ENCODE assay signal across 15 mouse cellular contexts in the genomic region with DNA sequence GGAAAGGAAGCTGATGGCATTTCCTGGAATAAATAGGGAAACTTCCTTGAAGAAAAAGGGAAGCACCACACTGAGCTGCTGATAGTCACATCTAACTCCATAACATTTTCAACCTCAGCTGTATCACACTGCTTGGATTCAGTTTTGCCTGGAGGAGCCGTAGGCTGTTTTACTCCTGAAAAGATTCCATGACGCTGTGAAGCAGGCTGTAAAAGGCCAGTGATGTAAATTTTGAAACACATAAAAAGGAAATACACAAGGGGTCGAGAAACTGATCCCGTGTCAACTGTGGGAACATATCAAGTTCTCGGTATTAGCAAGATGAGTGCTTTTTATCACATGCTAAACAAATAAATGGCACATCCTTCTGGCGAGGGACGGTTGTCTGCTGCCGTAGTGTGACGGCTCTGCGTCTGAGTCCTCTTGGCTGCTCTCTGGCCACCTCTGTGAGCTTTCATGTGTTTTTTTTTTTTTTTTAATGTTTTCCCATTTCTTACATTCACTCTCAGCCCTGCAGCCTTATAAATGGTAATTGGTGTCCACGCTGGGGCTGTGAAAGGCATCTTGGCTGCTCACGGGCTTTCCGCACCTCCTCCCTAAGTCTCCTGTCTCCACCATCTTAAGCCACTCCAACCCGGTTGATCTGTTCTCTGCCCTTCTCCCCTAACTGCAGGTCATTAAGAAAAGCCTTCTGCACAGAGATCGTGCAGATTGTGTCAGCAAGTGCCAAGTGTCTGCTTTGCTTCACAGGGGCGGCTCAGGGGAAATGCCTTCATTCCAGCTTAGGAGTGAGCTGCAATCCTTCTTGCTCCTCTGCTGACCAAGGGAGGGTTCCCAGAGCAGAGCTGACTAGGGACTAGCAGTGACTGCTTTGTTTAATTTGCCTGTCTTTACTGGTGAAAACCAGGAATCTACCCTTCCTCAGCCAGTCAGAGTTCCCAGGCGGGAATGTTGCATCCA.
A peak's percentile ranks its signal among the peaks of the same experiment; 100 is the strongest.
DNase-seq lines count a peak whose midpoint lies in the region; ATAC-seq and TF ChIP-seq lines count a peak whose summit lies in the region.
"Had no signal": no experiment of that assay in that cellular context is flagged by ENCODE, and none has a peak within 500 bp of the region (broad histone marks: within the 10 kb centered on the region; RNA-seq: fewer than 3 reads in every experiment).

No protein-coding gene starts in this region.

- peaks cover 8% of the 10 kb centered on the region; the same call in 1 of the 2 replicates for H3K4me1 ChIP-seq in forebrain, embryonic 13.5 days
- 0 out of 2 replicates have a peak, but pooled peaks cover 5% of the 10 kb centered on the region for H3K4me1 ChIP-seq in forebrain, embryonic 12.5 days
- peaks cover 29% of the 10 kb centered on the region for H3K4me1 ChIP-seq in intestine, embryonic 14.5 days (replicated peaks; ENCODE audit: control insufficient read depth, insufficient read depth, low read length)
- H3K4me1 ChIP-seq in intestine, postnatal 0 days (replicated peaks; ENCODE audit: control insufficient read depth, insufficient read depth, low read length), result no peaks in the 10 kb centered on the region
- H3K4me1 ChIP-seq in neural tube, embryonic 15.5 days, result peaks cover 8% of the 10 kb centered on the region

- WGBS in forebrain, embryonic 13.5 days, result 72% methylated on average over 17 of the region's 17 CpGs
- WGBS in forebrain, embryonic 12.5 days, result 71% methylated on average over 17 of the region's 17 CpGs
- 27% methylated on average over 17 of the region's 17 CpGs for WGBS in intestine, embryonic 14.5 days
- WGBS in intestine, postnatal 0 days, result 50% methylated on average over 17 of the region's 17 CpGs
- 58% methylated on average over 17 of the region's 17 CpGs for WGBS in neural tube, embryonic 15.5 days

- no peak for ATAC-seq in forebrain, embryonic 13.5 days
- ATAC-seq in forebrain, embryonic 12.5 days (ENCODE audit: low FRiP score), result no peak
- ATAC-seq in intestine, embryonic 14.5 days (replicated peaks; ENCODE audit: low FRiP score, low TSS enrichment, low read depth), result peak; percentile 63
- ATAC-seq in intestine, postnatal 0 days, result no peak
- no peak for ATAC-seq in neural tube, embryonic 15.5 days (ENCODE audit: low FRiP score)

- no peak overlapping the region for H3K4me3 ChIP-seq in forebrain, embryonic 13.5 days
- H3K4me3 ChIP-seq in forebrain, embryonic 12.5 days (replicated peaks), result no peak overlapping the region
- no peak overlapping the region for H3K4me3 ChIP-seq in intestine, embryonic 14.5 days (ENCODE audit: low read depth, low read length)
- no peak overlapping the region for H3K4me3 ChIP-seq in intestine, postnatal 0 days (ENCODE audit: low read depth, low read length)
- no peak overlapping the region for H3K4me3 ChIP-seq in neural tube, embryonic 15.5 days (replicated peaks)
- H3K4me3 ChIP-seq: embryonic facial prominence, embryonic 12.5 days; forebrain, embryonic 10.5 days; lung, embryonic 15.5 days had no signal

- no peak overlapping the region for H3K4me2 ChIP-seq in forebrain, embryonic 13.5 days
- no peak overlapping the region for H3K4me2 ChIP-seq in forebrain, embryonic 12.5 days
- H3K4me2 ChIP-seq in intestine, embryonic 14.5 days (ENCODE audit: low read length), result peak overlapping the region; percentile 13; the same call in 1 of the 2 replicates
- no peak overlapping the region for H3K4me2 ChIP-seq in intestine, postnatal 0 days (replicated peaks; ENCODE audit: low read depth)
- H3K4me2 ChIP-seq in neural tube, embryonic 15.5 days, result no peak overlapping the region
- H3K4me2 ChIP-seq: embryonic facial prominence, embryonic 12.5 days; liver, embryonic 11.5 days; lung, embryonic 15.5 days had no signal

- H3K27me3 ChIP-seq in forebrain, embryonic 13.5 days, result no peaks in the 10 kb centered on the region
- H3K27me3 ChIP-seq in forebrain, embryonic 12.5 days, result no peaks in the 10 kb centered on the region
- no peaks in the 10 kb centered on the region for H3K27me3 ChIP-seq in intestine, embryonic 14.5 days (replicated peaks; ENCODE audit: control insufficient read depth, insufficient read depth, low read length)
- H3K27me3 ChIP-seq in intestine, postnatal 0 days (replicated peaks; ENCODE audit: control insufficient read depth, insufficient read depth, low read length), result no peaks in the 10 kb centered on the region
- no peaks in the 10 kb centered on the region for H3K27me3 ChIP-seq in neural tube, embryonic 15.5 days (replicated peaks)
- H3K27me3 ChIP-seq: lung, embryonic 15.5 days had no signal

- peak; percentile 73 for DNase-seq in intestine, embryonic 14.5 days (ENCODE audit: low spot score)
- no peak for DNase-seq in neural tube, embryonic 10.5 days (ENCODE audit: extremely low spot score, low spot score)
- no peak for DNase-seq in right cerebral cortex, adult 18-20 months
- DNase-seq in cerebellum, adult 9-11 months, result no peak
- DNase-seq: cerebellum, adult 2 months; right cerebral cortex, postnatal 4 days; thymus, postnatal 4 days had no signal

- H3K27ac ChIP-seq in forebrain, embryonic 13.5 days, result peak overlapping the region; percentile 1; the same call in 1 of the 2 replicates
- H3K27ac ChIP-seq in forebrain, embryonic 12.5 days, result no peak overlapping the region
- peak overlapping the region; percentile 78 for H3K27ac ChIP-seq in intestine, embryonic 14.5 days (ENCODE audit: low read depth)
- H3K27ac ChIP-seq in intestine, postnatal 0 days (ENCODE audit: low read depth, low read length), result no peak overlapping the region
- H3K27ac ChIP-seq in neural tube, embryonic 15.5 days (replicated peaks), result peak overlapping the region; percentile 20; the same call in 1 of the 2 replicates
- H3K27ac ChIP-seq: embryonic facial prominence, embryonic 12.5 days; forebrain, embryonic 10.5 days; lung, embryonic 15.5 days had no signal

- H3K9ac ChIP-seq in forebrain, embryonic 13.5 days, result no peak overlapping the region
- no peak overlapping the region for H3K9ac ChIP-seq in forebrain, embryonic 12.5 days
- no peak overlapping the region for H3K9ac ChIP-seq in intestine, embryonic 14.5 days (ENCODE audit: low read length)
- no peak overlapping the region for H3K9ac ChIP-seq in intestine, postnatal 0 days (ENCODE audit: low read depth, low read length)
- no peak overlapping the region for H3K9ac ChIP-seq in neural tube, embryonic 15.5 days (replicated peaks)
- H3K9ac ChIP-seq: embryonic facial prominence, embryonic 12.5 days; lung, embryonic 15.5 days had no signal

- H3K9me3 ChIP-seq in forebrain, embryonic 13.5 days (replicated peaks), result no peaks in the 10 kb centered on the region
- H3K9me3 ChIP-seq in forebrain, embryonic 12.5 days, result no peaks in the 10 kb centered on the region
- H3K9me3 ChIP-seq in intestine, embryonic 14.5 days (ENCODE audit: control insufficient read depth, low read length), result no peaks in the 10 kb centered on the region
- no peaks in the 10 kb centered on the region for H3K9me3 ChIP-seq in intestine, postnatal 0 days (ENCODE audit: control insufficient read depth)
- no peaks in the 10 kb centered on the region for H3K9me3 ChIP-seq in neural tube, embryonic 15.5 days (replicated peaks)
- H3K9me3 ChIP-seq: embryonic facial prominence, embryonic 12.5 days; forebrain, embryonic 10.5 days; lung, embryonic 15.5 days had no signal

- no peak for TF ChIP-seq CTCF in intestine, postnatal 0 days (IDR thresholded peaks at IDR 0.05; ENCODE audit: low read depth)

- H3K36me3 ChIP-seq in forebrain, embryonic 13.5 days (ENCODE audit: poor library complexity, severe bottlenecking), result no peaks in the 10 kb centered on the region
- H3K36me3 ChIP-seq in forebrain, embryonic 12.5 days (replicated peaks), result no peaks in the 10 kb centered on the region
- no peaks in the 10 kb centered on the region for H3K36me3 ChIP-seq in intestine, embryonic 14.5 days (ENCODE audit: control insufficient read depth, insufficient read depth, low read length)
- H3K36me3 ChIP-seq in intestine, postnatal 0 days (ENCODE audit: control insufficient read depth, insufficient read depth), result no peaks in the 10 kb centered on the region
- no peaks in the 10 kb centered on the region for H3K36me3 ChIP-seq in neural tube, embryonic 15.5 days
- H3K36me3 ChIP-seq: embryonic facial prominence, embryonic 12.5 days; forebrain, embryonic 10.5 days; lung, embryonic 15.5 days had no signal

Comparison
In these comparisons a context has a peak if more than half of its experiments do, and no peak if none do; other contexts are left out.
1. H3K27ac ChIP-seq: peak in forebrain, embryonic 13.5 days (single experiment), intestine, embryonic 14.5 days (single experiment) and neural tube, embryonic 15.5 days (single experiment); none in forebrain, embryonic 12.5 days (single experiment) and intestine, postnatal 0 days (single experiment).